Mouse (Mus musculus) liver, embryonic 13.5 days (tissue): ENCODE data around the gene Arhgef18. TPM values are rescaled to one million over a fixed set of nuclear protein-coding genes. Genes with fewer than 3 reads are reported as not detected.

Experiments
- ATAC-seq: fragments of 200-750 bp; cut with Nextera tagmentation; 2 replicates; pipeline ENCODE4 v1.8.0; 2017; ENCODE audit warnings: low read depth, mild to moderate bottlenecking, moderate number of reproducible peaks, moderate library complexity
- DNase-seq: peaks from one replicate; pipeline ENCODE4 v3.0.0; 2022
- H3K27ac ChIP-seq: fragments of 300-500 bp; sonication (generic); 2 replicates; pipeline ENCODE4 v1.5.1; 2015; ENCODE audit warnings: moderate library complexity, mild to moderate bottlenecking, inconsistent platforms
- H3K27me3 ChIP-seq: fragments of 300-500 bp; sonication (generic); 2 replicates; pipeline ENCODE4 v1.6.1; 2015; ENCODE audit warnings: mild to moderate bottlenecking, inconsistent platforms
- H3K36me3 ChIP-seq: fragments of 300-500 bp; sonication (generic); 2 replicates; pipeline ENCODE4 v1.6.1; 2015; ENCODE audit warnings: mild to moderate bottlenecking, inconsistent platforms
- H3K4me1 ChIP-seq: fragments of 300-500 bp; sonication (generic); replicated peaks from 2 replicates; pipeline ENCODE4 v1.6.1; 2015; ENCODE audit warnings: inconsistent platforms
- H3K4me2 ChIP-seq: fragments of 300-500 bp; sonication (generic); 2 replicates; pipeline ENCODE4 v1.6.1; 2015; ENCODE audit warnings: inconsistent platforms, mild to moderate bottlenecking, moderate library complexity
- H3K4me3 ChIP-seq: fragments of 300-500 bp; sonication (generic); replicated peaks from 2 replicates; pipeline ENCODE4 v1.5.1; 2015; ENCODE audit warnings: mild to moderate bottlenecking, inconsistent platforms
- H3K9ac ChIP-seq: fragments of 300-500 bp; sonication (generic); 2 replicates; pipeline ENCODE4 v1.6.1; 2015; ENCODE audit warnings: mild to moderate bottlenecking, inconsistent platforms
- H3K9me3 ChIP-seq: fragments of 300-500 bp; sonication (generic); replicated peaks from 2 replicates; pipeline ENCODE4 v1.6.1; 2016; ENCODE audit warnings: inconsistent platforms
- WGBS: fragments of 180-500 bp; shearing (Covaris S2); methylation state at CpG from one replicate; pipeline ENCODE4 v1.1.7; 2015; ENCODE audit not compliant: insufficient replicate concordance; 5-methylcytosine and 5-hydroxymethylcytosine counted together
- polyA plus RNA-seq: library from polyadenylated mRNA; unstranded; fragments of >200 nt; fragmentation: Nextera tagmentation; extraction: Ambion mirVana; gene quantifications from 2 replicates; pipeline ENCODE4 v1.2.1, GENCODE M21; 2015

The Arhgef18 gene
- polyA plus RNA-seq, 1 experiment from 2014 or later, result 2.2 TPM

DNA sequence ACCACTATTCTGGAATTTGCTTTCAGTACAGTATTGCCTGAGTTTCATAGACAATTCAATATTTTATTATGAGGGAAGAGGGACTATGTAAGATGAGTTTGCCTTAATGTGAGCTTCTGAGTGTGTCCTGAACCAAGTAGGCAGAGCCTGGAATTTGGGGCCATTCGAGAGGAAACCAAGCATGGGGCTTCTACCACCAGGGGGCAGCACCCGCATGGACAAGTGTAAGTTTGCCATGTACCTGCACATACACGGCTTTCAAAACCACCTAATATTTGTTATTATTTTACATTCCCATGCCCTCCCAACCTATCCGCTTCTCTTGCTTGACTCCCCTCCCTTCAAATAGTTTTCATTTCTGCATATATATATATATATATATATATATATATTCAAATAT lies 34.7 kb upstream of the Arhgef18 start:
- WGBS, result 10% methylated on average over 4 of the region's 4 CpGs

GRCm38 (mm10) chr8:3367086-3367485 lies 25.7 kb upstream of the Arhgef18 start:
- Histone ChIP-seq H3K9ac (no peak overlapping the region), H3K27ac (no peak overlapping the region), H3K4me1 (no peaks in the 10 kb centered on the region), H3K4me2 (no peak overlapping the region), H3K9me3 (no peaks in the 10 kb centered on the region), H3K4me3 (no peak overlapping the region), H3K36me3 (no peaks in the 10 kb centered on the region), H3K27me3 (no peaks in the 10 kb centered on the region)
- DNase-seq (no peak), ATAC-seq (no peak)
- WGBS, result 76% methylated on average over 5 of the region's 5 CpGs

More for the DNA sequence above, 34.7 kb upstream of the Arhgef18 start:
- DNase-seq, result peak; percentile 52
- Histone ChIP-seq H3K27ac (no peak overlapping the region), H3K36me3 (no peaks in the 10 kb centered on the region), H3K4me3 (no peak overlapping the region), H3K4me1 (peaks cover 23% of the 10 kb centered on the region), H3K4me2 (no peak overlapping the region), H3K9me3 (no peaks in the 10 kb centered on the region), H3K9ac (no peak overlapping the region), H3K27me3 (no peaks in the 10 kb centered on the region)
- no peak for ATAC-seq

- Histone ChIP-seq H3K27ac (no peak overlapping the region), H3K4me2 (no peak overlapping the region), H3K4me3 (no peak overlapping the region), H3K9ac (no peak overlapping the region), H3K27me3 (no peaks in the 10 kb centered on the region), H3K36me3 (no peaks in the 10 kb centered on the region), H3K9me3 (no peaks in the 10 kb centered on the region), H3K4me1 (no peaks in the 10 kb centered on the region)
- DNase-seq (no peak), ATAC-seq (no peak)
- 36% methylated on average over 1 of the region's 1 CpGs for WGBS
Measured at GRCm38 (mm10) chr8:3368091-3368490, 24.7 kb upstream of the Arhgef18 start.

- Histone ChIP-seq H3K9ac (no peak overlapping the region), H3K4me2 (no peak overlapping the region), H3K27ac (no peak overlapping the region), H3K4me3 (no peak overlapping the region), H3K9me3 (no peaks in the 10 kb centered on the region), H3K27me3 (no peaks in the 10 kb centered on the region), H3K36me3 (no peaks in the 10 kb centered on the region), H3K4me1 (no peaks in the 10 kb centered on the region)
- ATAC-seq (no peak), DNase-seq (no peak)
Measured at GRCm38 (mm10) chr8:3375748-3376147, 17.1 kb upstream of the Arhgef18 start.

DNA sequence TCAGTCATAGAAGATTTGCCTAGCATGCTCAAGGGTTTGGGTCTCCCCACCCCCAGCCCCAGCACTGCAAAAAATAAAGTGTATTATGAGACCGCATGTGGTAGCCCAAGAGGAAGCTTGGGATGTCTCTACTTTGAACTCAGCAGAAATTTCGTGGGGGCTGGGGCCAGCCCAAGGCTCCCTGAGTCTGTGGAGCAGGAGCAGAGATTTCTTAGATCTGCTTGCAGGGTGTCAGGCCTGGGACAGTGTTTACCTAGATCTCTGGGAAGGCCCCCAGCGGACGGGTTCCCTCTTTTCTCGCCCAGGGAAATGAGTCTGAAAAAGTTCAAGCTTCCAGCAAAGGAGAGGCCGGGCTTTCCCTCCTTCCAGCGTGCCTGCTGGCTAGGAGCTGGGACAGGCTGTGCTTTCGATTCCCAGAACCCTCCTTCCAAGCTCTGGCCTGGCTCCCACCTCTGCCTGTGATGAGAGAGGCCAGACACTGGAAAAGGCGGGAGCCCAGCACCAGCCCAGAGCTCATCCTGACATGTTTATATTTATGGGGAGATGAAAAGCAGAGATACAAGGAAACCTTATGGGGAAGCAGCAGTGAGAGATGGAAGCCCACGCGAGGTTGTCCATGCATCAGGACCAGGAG lies 16.0 kb upstream of the Arhgef18 start:
- WGBS, result 57% methylated on average over 11 of the region's 11 CpGs
- no peak overlapping the region for H3K4me3 ChIP-seq
- H3K27me3 ChIP-seq, result no peaks in the 10 kb centered on the region
- ATAC-seq, result no peak
- no peak overlapping the region for H3K27ac ChIP-seq
- DNase-seq, result no peak
- no peaks in the 10 kb centered on the region for H3K36me3 ChIP-seq
- H3K4me1 ChIP-seq, result no peaks in the 10 kb centered on the region
- no peaks in the 10 kb centered on the region for H3K9me3 ChIP-seq
- no peak overlapping the region for H3K9ac ChIP-seq
- no peak overlapping the region for H3K4me2 ChIP-seq

- Histone ChIP-seq H3K36me3 (no peaks in the 10 kb centered on the region), H3K4me3 (no peak overlapping the region), H3K27me3 (no peaks in the 10 kb centered on the region), H3K27ac (no peak overlapping the region), H3K9ac (no peak overlapping the region), H3K9me3 (no peaks in the 10 kb centered on the region), H3K4me2 (no peak overlapping the region), H3K4me1 (peaks cover 14% of the 10 kb centered on the region)
- WGBS, result 42% methylated on average over 6 of the region's 6 CpGs
- DNase-seq (peak; percentile 34), ATAC-seq (0 out of 2 replicates have a peak, but pooled peaks have one; percentile 43)
Measured at GRCm38 (mm10) chr8:3387286-3387685, 5.5 kb upstream of the Arhgef18 start.

DNA sequence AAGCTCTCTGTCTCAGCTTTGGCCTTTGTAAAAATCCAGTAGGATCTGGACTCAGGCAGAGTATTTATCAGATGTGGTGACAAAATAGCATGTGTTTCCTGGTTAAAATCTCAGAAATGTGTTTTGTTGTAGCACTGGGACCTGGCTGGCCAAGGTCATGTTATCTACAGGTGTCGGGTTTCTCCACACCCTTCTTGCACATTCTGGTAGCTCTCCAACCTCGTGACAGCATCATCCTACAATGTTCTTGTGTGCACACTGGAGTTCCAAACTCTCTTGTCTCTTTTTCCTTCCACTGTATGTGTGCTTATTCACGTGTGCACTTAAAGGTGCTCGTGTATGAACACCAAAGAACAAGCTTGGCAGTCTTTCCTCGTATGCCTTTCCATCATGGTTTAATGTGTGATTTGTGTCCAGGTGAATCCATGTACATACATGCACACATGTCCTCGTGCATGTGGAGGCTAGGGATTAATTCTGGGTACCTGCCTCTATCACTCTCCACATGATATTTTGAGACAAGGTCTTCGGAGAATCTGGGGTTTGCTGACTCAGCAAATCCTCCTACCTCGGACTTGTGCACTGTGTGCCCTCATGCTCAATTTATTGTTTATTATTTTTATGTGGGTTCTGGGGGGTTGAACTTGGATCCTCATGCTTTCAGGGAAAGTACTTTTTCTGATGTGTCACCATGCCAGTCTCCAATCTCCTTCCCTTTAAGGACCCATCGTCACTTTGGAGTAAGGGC lies 4.0 kb upstream of the Arhgef18 start:
- DNase-seq (no peak), ATAC-seq (no peak)
- H3K4me2 ChIP-seq, result no peak overlapping the region
- WGBS, result 61% methylated on average over 9 of the region's 9 CpGs
- no peak overlapping the region for H3K4me3 ChIP-seq
- H3K36me3 ChIP-seq, result no peaks in the 10 kb centered on the region
- no peak overlapping the region for H3K27ac ChIP-seq
- no peaks in the 10 kb centered on the region for H3K27me3 ChIP-seq
- no peaks in the 10 kb centered on the region for H3K9me3 ChIP-seq
- no peak overlapping the region for H3K9ac ChIP-seq
- H3K4me1 ChIP-seq, result peaks cover 26% of the 10 kb centered on the region

DNA sequence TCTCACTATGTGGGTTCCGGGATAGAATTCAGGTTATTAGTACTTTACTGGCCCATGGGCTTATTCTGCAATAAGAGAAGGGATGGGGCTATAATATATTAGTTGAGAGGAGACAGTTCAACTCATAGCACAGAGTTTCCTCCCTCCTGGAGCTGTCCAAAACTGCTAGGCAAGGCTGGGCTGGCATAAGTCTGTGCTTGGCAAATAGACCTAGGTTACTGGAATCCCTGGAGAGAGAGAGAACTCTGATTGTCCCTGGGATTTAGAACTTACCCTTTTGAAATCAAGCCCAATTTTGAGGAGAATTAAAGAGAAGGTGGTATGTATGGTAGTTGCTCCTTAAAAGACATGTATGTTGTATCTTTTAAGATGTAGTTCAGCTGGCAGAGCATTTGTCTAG lies 3.3 kb upstream of the Arhgef18 start:
- H3K27ac ChIP-seq, result no peak overlapping the region
- WGBS, result 75% methylated on average over 1 of the region's 1 CpGs
- no peaks in the 10 kb centered on the region for H3K27me3 ChIP-seq
- peaks cover 33% of the 10 kb centered on the region for H3K4me1 ChIP-seq
- H3K4me3 ChIP-seq, result no peak overlapping the region
- ATAC-seq (no peak), DNase-seq (no peak)
- no peak overlapping the region for H3K9ac ChIP-seq
- no peaks in the 10 kb centered on the region for H3K36me3 ChIP-seq
- H3K9me3 ChIP-seq, result no peaks in the 10 kb centered on the region
- H3K4me2 ChIP-seq, result no peak overlapping the region

GRCm38 (mm10) chr8:3392293-3392692 lies 513 bp upstream of the Arhgef18 start:
- 14% methylated on average over 4 of the region's 4 CpGs for WGBS
- DNase-seq (peak; percentile 11), ATAC-seq (peak; percentile 35)
- Histone ChIP-seq H3K27ac (peak overlapping the region; percentile 54; the same call in 1 of the 2 replicates), H3K4me1 (peaks cover 46% of the 10 kb centered on the region), H3K27me3 (no peaks in the 10 kb centered on the region), H3K9me3 (no peaks in the 10 kb centered on the region), H3K9ac (peak overlapping the region; percentile 85), H3K36me3 (peaks cover 7% of the 10 kb centered on the region; the same call in 1 of the 2 replicates), H3K4me3 (peak overlapping the region; percentile 80), H3K4me2 (peak overlapping the region; percentile 89)

GRCm38 (mm10) chr8:3394600-3394999 lies 1.8 kb downstream of the Arhgef18 start:
- WGBS, result 66% methylated on average over 6 of the region's 6 CpGs
- H3K4me2 ChIP-seq, result peak overlapping the region; percentile 15; the same call in 1 of the 2 replicates
- no peak for DNase-seq
- peaks cover 51% of the 10 kb centered on the region for H3K4me1 ChIP-seq
- peak overlapping the region; percentile 20; the same call in 1 of the 2 replicates for H3K9ac ChIP-seq
- H3K4me3 ChIP-seq, result no peak overlapping the region
- peaks cover 7% of the 10 kb centered on the region; the same call in 1 of the 2 replicates for H3K36me3 ChIP-seq
- no peak for ATAC-seq
- H3K27me3 ChIP-seq, result no peaks in the 10 kb centered on the region
- no peaks in the 10 kb centered on the region for H3K9me3 ChIP-seq
- no peak overlapping the region for H3K27ac ChIP-seq

- peaks cover 7% of the 10 kb centered on the region; the same call in 1 of the 2 replicates for H3K36me3 ChIP-seq
- DNase-seq (no peak), ATAC-seq (no peak)
- 47% methylated on average over 4 of the region's 4 CpGs for WGBS
- H3K27ac ChIP-seq, result no peak overlapping the region
- no peaks in the 10 kb centered on the region for H3K9me3 ChIP-seq
- no peaks in the 10 kb centered on the region for H3K27me3 ChIP-seq
- H3K4me1 ChIP-seq, result peaks cover 51% of the 10 kb centered on the region
- H3K9ac ChIP-seq, result no peak overlapping the region
- no peak overlapping the region for H3K4me2 ChIP-seq
- H3K4me3 ChIP-seq, result no peak overlapping the region
Measured at GRCm38 (mm10) chr8:3395246-3395645, 2.4 kb downstream of the Arhgef18 start.

GRCm38 (mm10) chr8:3397597-3397996 lies 4.8 kb downstream of the Arhgef18 start:
- ATAC-seq, result no peak
- H3K4me1 ChIP-seq, result peaks cover 37% of the 10 kb centered on the region
- H3K4me2 ChIP-seq, result no peak overlapping the region
- WGBS, result 86% methylated on average over 3 of the region's 3 CpGs
- DNase-seq, result no peak
- H3K4me3 ChIP-seq, result no peak overlapping the region
- no peak overlapping the region for H3K27ac ChIP-seq
- no peak overlapping the region for H3K9ac ChIP-seq
- H3K27me3 ChIP-seq, result no peaks in the 10 kb centered on the region
- H3K36me3 ChIP-seq, result peaks cover 11% of the 10 kb centered on the region
- no peaks in the 10 kb centered on the region for H3K9me3 ChIP-seq
